Mouse (Mus musculus): ENCODE measurements around the gene Cwc25.

- TF ChIP-seq POLR2A (IDR thresholded peaks at IDR 0.05; ENCODE audit: control insufficient read depth, low read depth, low read length) (no peak), CTCF (IDR thresholded peaks at IDR 0.05; ENCODE audit: control insufficient read depth, insufficient read depth, insufficient replicate concordance, low read depth, low read length) (no peak)
Measured at GRCm38 (mm10) chr11:97745331-97745721, 21.0 kb downstream of the Cwc25 start.

Data from testis, adult 2 months (tissue).